Comparison of ENCODE assay signal across 9 mouse cellular contexts in the genomic region with DNA sequence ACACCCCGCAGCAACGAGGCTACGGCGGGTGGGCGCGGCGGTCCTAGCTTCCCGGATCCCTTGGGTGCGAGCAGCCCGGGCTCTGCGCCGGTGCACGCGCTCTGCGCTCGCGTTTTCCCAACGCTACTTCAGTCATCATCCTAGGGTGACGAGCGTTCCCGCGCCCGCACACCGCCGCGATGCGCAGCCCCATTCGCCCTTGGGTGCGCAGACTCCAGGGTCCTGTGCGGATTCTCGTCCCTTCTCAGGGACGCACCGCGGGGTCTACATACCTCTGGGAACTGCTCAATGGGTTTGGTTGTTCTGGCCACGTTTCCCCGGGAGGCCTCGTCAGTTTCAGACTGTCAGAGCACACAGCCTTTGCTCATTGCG. TPM values are rescaled to one million over a fixed set of nuclear protein-coding genes. Genes with fewer than 3 reads are reported as not detected.
DNase-seq lines count a peak whose midpoint lies in the region; ATAC-seq and TF ChIP-seq lines count a peak whose summit lies in the region.
"Had no signal": no experiment of that assay in that cellular context is flagged by ENCODE, and none has a peak within 500 bp of the region (broad histone marks: within the 10 kb centered on the region; RNA-seq: fewer than 3 reads in every experiment).

No protein-coding gene starts in this region.

- peak; percentile 75 for ATAC-seq in forebrain, embryonic 15.5 days (replicated peaks)
- ATAC-seq in neural tube, embryonic 12.5 days (ENCODE audit: low FRiP score, low read depth): peak; percentile 18; the same call in 1 of the 2 replicates

- no peak for TF ChIP-seq CTCF in spleen, adult 2 months (IDR thresholded peaks at IDR 0.05; ENCODE audit: extremely low read depth, insufficient read depth, insufficient read length, insufficient replicate concordance)

- no peak overlapping the region; the same call in 1 of the 2 replicates for H3K27ac ChIP-seq in spleen, adult 2 months (ENCODE audit: insufficient read depth, low read length)
- H3K27ac ChIP-seq in forebrain, embryonic 15.5 days (replicated peaks): peak overlapping the region; percentile 89
- H3K27ac ChIP-seq in limb, embryonic 10.5 days: no peak overlapping the region
- no peak overlapping the region for H3K27ac ChIP-seq in neural tube, embryonic 12.5 days

- DNase-seq in gastrocnemius, adult 18-20 months (ENCODE audit: low spot score): peak; percentile 8
- DNase-seq in gastrocnemius, postnatal 10 days: no peak
- no peak for DNase-seq in spleen, adult 2 months (ENCODE audit: low read depth in 1 of 2, low spot score in 2 of 2)
- DNase-seq in spleen, postnatal 36 days (ENCODE audit: low spot score in 2 of 2): no peak
- peak; percentile 49 for DNase-seq in limb, embryonic 10.5 days (ENCODE audit: low spot score)
- DNase-seq in adrenal gland, postnatal 4 days (ENCODE audit: low spot score in 2 of 2): no peak

- H3K4me3 ChIP-seq in spleen, adult 2 months (ENCODE audit: extremely low read depth, insufficient read depth, insufficient read length): peak overlapping the region; percentile 88
- H3K4me3 ChIP-seq in forebrain, embryonic 15.5 days: peak overlapping the region; percentile 66
- H3K4me3 ChIP-seq in limb, embryonic 10.5 days: peak overlapping the region; percentile 68
- peak overlapping the region; percentile 51 for H3K4me3 ChIP-seq in neural tube, embryonic 12.5 days

- TF ChIP-seq POLR2A in spleen, adult 2 months (IDR thresholded peaks at IDR 0.05; ENCODE audit: low read depth, low read length): no peak

- no peaks in the 10 kb centered on the region for H3K36me3 ChIP-seq in spleen, adult 2 months (ENCODE audit: control insufficient read depth, insufficient read depth, low read length)
- H3K36me3 ChIP-seq in forebrain, embryonic 15.5 days: no peaks in the 10 kb centered on the region
- no peaks in the 10 kb centered on the region for H3K36me3 ChIP-seq in limb, embryonic 10.5 days
- H3K36me3 ChIP-seq in neural tube, embryonic 12.5 days: no peaks in the 10 kb centered on the region

- no peaks in the 10 kb centered on the region for H3K27me3 ChIP-seq in spleen, adult 2 months (ENCODE audit: control insufficient read depth, insufficient read depth, low read length)
- peaks cover 15% of the 10 kb centered on the region for H3K27me3 ChIP-seq in forebrain, embryonic 15.5 days
- peaks cover 86% of the 10 kb centered on the region for H3K27me3 ChIP-seq in limb, embryonic 10.5 days (ENCODE audit: low read depth, poor library complexity, severe bottlenecking)
- peaks cover 57% of the 10 kb centered on the region for H3K27me3 ChIP-seq in neural tube, embryonic 12.5 days (replicated peaks)
- H3K27me3 ChIP-seq: Patski had no signal

- WGBS in spleen, adult 2 months: under 1% methylated on average over 38 of the region's 38 CpGs
- under 1% methylated on average over 35 of the region's 38 CpGs for WGBS in forebrain, embryonic 15.5 days
- under 1% methylated on average over 36 of the region's 38 CpGs for WGBS in limb, embryonic 10.5 days
- under 1% methylated on average over 38 of the region's 38 CpGs for WGBS in neural tube, embryonic 12.5 days

- H3K9me3 ChIP-seq in forebrain, embryonic 15.5 days: no peaks in the 10 kb centered on the region
- H3K9me3 ChIP-seq in limb, embryonic 10.5 days (replicated peaks): no peaks in the 10 kb centered on the region
- no peaks in the 10 kb centered on the region for H3K9me3 ChIP-seq in neural tube, embryonic 12.5 days

- peak overlapping the region; percentile 90 for H3K4me2 ChIP-seq in forebrain, embryonic 15.5 days (replicated peaks)
- peak overlapping the region; percentile 92 for H3K4me2 ChIP-seq in neural tube, embryonic 12.5 days (replicated peaks)

- peaks cover 18% of the 10 kb centered on the region for H3K4me1 ChIP-seq in spleen, adult 2 months (ENCODE audit: control insufficient read depth, insufficient read depth, insufficient read length)
- peaks cover 36% of the 10 kb centered on the region for H3K4me1 ChIP-seq in forebrain, embryonic 15.5 days
- H3K4me1 ChIP-seq in limb, embryonic 10.5 days: peaks cover 20% of the 10 kb centered on the region
- H3K4me1 ChIP-seq in neural tube, embryonic 12.5 days: peaks cover 7% of the 10 kb centered on the region; the same call in 1 of the 2 replicates

- H3K9ac ChIP-seq in forebrain, embryonic 15.5 days (replicated peaks): peak overlapping the region; percentile 64
- peak overlapping the region; percentile 62 for H3K9ac ChIP-seq in neural tube, embryonic 12.5 days

RNA-seq across cellular contexts. Expression of a gene that starts 31.8 kb away (rescaled TPM):
- not detected for total RNA-seq in gastrocnemius, adult 18-20 months (2021)
- total RNA-seq in gastrocnemius, postnatal 10 days (2021): not detected
- not detected in 2 replicates for polyA plus RNA-seq in spleen, adult 2 months (2012; rRNA removed)
- not detected in 2 replicates for polyA plus RNA-seq in forebrain, embryonic 15.5 days (2015; fragmentation: Nextera tagmentation; extraction: Ambion mirVana)
- not detected in 2 replicates for polyA plus RNA-seq in limb, embryonic 10.5 days (2016; fragmentation: Nextera tagmentation; extraction: Ambion mirVana)
- not detected in 2 replicates for polyA plus RNA-seq in neural tube, embryonic 12.5 days (2016; fragmentation: Nextera tagmentation; extraction: Ambion mirVana)
- not detected for total RNA-seq in adrenal gland, postnatal 4 days (2021)
- polyA plus RNA-seq: Patski had no signal

Comparison
In these comparisons a context has a peak if more than half of its experiments do, and no peak if none do; other contexts are left out.
1. DNase-seq: peak in gastrocnemius, adult 18-20 months (single experiment) and limb, embryonic 10.5 days (single experiment); none in gastrocnemius, postnatal 10 days (single experiment), spleen, adult 2 months (0 of 2), spleen, postnatal 36 days (0 of 2) and adrenal gland, postnatal 4 days (0 of 2).
2. Peak in every context shown above with its lines, with median percentiles within 50 percentile points of each other: H3K4me3 ChIP-seq.